Mouse (Mus musculus) heart, postnatal 0 days (tissue): ENCODE data around the gene Ppil3. TPM values are rescaled to one million over a fixed set of nuclear protein-coding genes. Genes with fewer than 3 reads are reported as not detected.
A peak's percentile ranks its signal among the peaks of the same experiment; 100 is the strongest.

Experiments
- ATAC-seq: fragments of 200-750 bp; cut with Nextera tagmentation; 2 replicates; pipeline ENCODE4 v1.8.0; 2017; ENCODE audit warnings: low read depth, moderate number of reproducible peaks, moderate library complexity; ENCODE audit not compliant: insufficient read depth
- DNase-seq: peaks from one replicate; pipeline ENCODE4 v3.0.0-alpha.2; 2016; ENCODE audit warnings: low spot score
- H3K27ac ChIP-seq: fragments of 300-500 bp; sonication (generic); 2 replicates; pipeline ENCODE4 v1.5.1; 2014; ENCODE audit warnings: low read depth, mild to moderate bottlenecking
- H3K27me3 ChIP-seq: fragments of 300-500 bp; sonication (generic); 2 replicates; pipeline ENCODE4 v1.6.1; 2014; ENCODE audit warnings: low read length, mixed read lengths; ENCODE audit not compliant: control insufficient read depth, insufficient read depth
- H3K36me3 ChIP-seq: fragments of 300-500 bp; sonication (generic); replicated peaks from 2 replicates; pipeline ENCODE4 v1.6.1; 2014; ENCODE audit warnings: low read length, mixed read lengths; ENCODE audit not compliant: control insufficient read depth, insufficient read depth
- H3K4me1 ChIP-seq: fragments of 300-500 bp; sonication (generic); 2 replicates; pipeline ENCODE4 v1.6.1; 2014; ENCODE audit warnings: antibody characterized with exemption; ENCODE audit not compliant: control insufficient read depth, insufficient read depth
- H3K4me2 ChIP-seq: fragments of 300-500 bp; sonication (generic); 2 replicates; pipeline ENCODE4 v1.6.1; 2014; ENCODE audit warnings: low read depth, mild to moderate bottlenecking, low read length, moderate library complexity
- H3K4me3 ChIP-seq: fragments of 300-500 bp; sonication (generic); 2 replicates; pipeline ENCODE4 v1.5.1; 2014; ENCODE audit warnings: low read depth, low read length
- H3K9ac ChIP-seq: fragments of 300-500 bp; sonication (generic); replicated peaks from 2 replicates; pipeline ENCODE4 v1.6.1; 2014; ENCODE audit warnings: low read depth, low read length, mixed read lengths
- H3K9me3 ChIP-seq: fragments of 300-500 bp; sonication (generic); replicated peaks from 2 replicates; pipeline ENCODE4 v1.6.1; 2016; ENCODE audit warnings: low read length; ENCODE audit not compliant: control insufficient read depth
- CTCF ChIP-seq: IDR thresholded peaks from 2 replicates; pipeline ENCODE4 v1.5.1; 2016; ENCODE audit warnings: antibody characterized with exemption, control low read depth, low read depth
- EP300 ChIP-seq: IDR thresholded peaks from 2 replicates; pipeline ENCODE4 v1.6.1; 2016; ENCODE audit warnings: antibody characterized with exemption, low read depth
- WGBS: fragments of 180-500 bp; shearing (Covaris S2); extraction: QIAGEN DNeasy Blood & Tissue Kit; methylation state at CpG from one replicate; pipeline ENCODE4 v1.1.7; 2014; 5-methylcytosine and 5-hydroxymethylcytosine counted together
- polyA plus RNA-seq: library from polyadenylated mRNA; unstranded; fragments of >200 nt; fragmentation: Nextera tagmentation; extraction: Ambion mirVana; gene quantifications from 2 replicates; pipeline ENCODE4 v1.2.1, GENCODE M21; 2015
- total RNA-seq: library from RNA; depleted of rRNA; stranded (reverse); fragments of >200 nt; gene quantifications from 2 replicates; pipeline ENCODE4 v1.2.3, GENCODE M21; 2014; ENCODE audit warnings: low replicate concordance; rRNA removed

Ppil3 gene
- 8.7 and 15.2 TPM in 2 replicates for total RNA-seq
- 27.1 and 27.9 TPM in 2 replicates for polyA plus RNA-seq

DNA sequence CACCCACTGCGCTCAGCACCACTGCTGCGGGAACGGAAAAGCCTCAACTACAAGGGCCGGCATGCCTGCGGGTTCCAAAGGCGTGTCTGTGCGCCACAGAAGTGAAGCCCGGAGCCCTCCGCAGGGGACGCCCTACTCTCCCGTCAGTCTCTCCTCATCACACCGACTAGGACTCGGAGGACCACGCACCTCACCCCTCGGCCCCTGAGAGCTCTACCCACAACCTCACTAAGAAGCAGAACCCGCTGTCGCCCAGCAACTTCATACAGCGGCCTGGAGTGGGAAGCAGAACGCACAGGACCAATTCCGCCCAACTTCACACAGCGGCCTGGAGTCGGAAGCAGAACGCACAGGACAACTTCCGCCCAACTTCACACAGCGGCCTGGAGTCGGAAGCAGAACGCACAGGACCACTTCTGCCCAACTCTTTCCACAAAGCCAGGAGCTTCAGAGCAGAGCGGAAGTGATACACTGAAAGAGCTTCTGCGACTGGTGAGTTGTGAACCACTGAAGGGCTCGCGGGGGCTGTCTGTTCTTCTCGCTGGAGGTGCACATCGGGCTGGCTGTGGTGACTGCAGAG is at the start of gene Ppil3, which contains the start of gene Nif3l1:
Gene Ppil3, minus strand, starts transcription at position 344 of the 580 bp plus-strand sequence.
Gene Nif3l1, plus strand, starts transcription at position 9 of the 580 bp plus-strand sequence.
- Histone ChIP-seq H3K27me3 (no peaks in the 10 kb centered on the region), H3K9ac (peak within 1 kb of the TSS; percentile 67), H3K4me1 (peaks cover 10% of the 10 kb centered on the region; the same call in 1 of the 2 replicates), H3K36me3 (peaks cover 24% of the 10 kb centered on the region), H3K4me2 (peak within 1 kb of the TSS; percentile 86), H3K27ac (peak within 1 kb of the TSS; percentile 84), H3K9me3 (no peaks in the 10 kb centered on the region), H3K4me3 (peak within 1 kb of the TSS; percentile 56)
- TF ChIP-seq EP300, result no peak
- peak; percentile 20 for TF ChIP-seq CTCF
- under 1% methylated on average over 33 of the region's 33 CpGs for WGBS
- ATAC-seq (peak; percentile 96), DNase-seq (peak; percentile 90)

DNA sequence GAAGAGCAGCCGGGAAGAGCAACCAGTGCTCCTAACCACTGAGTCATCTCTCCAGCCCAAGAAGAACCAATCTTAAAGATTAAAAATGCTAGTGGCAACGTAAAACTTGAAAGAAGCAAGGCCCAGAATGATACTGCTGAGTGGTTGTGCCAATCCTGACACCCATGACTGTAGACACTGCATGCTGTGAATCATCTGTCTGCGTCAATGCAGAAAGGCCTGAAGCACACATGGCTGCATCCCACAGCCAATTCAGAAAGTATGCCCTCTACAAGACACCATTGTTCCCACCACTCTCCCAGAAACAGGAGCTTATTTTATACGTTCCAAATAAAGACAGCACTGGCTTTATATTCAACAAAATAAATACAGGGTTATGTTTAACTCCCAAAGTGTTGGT is 37.4 kb upstream of the Ppil3 start:
- no peak overlapping the region for H3K27ac ChIP-seq
- no peak overlapping the region for H3K4me2 ChIP-seq
- no peak overlapping the region for H3K9ac ChIP-seq
- no peaks in the 10 kb centered on the region for H3K9me3 ChIP-seq
- no peaks in the 10 kb centered on the region for H3K4me1 ChIP-seq
- DNase-seq (no peak), ATAC-seq (no peak)
- H3K4me3 ChIP-seq, result no peak overlapping the region
- peaks cover 50% of the 10 kb centered on the region for H3K36me3 ChIP-seq
- TF ChIP-seq EP300, result no peak
- TF ChIP-seq CTCF, result no peak
- 88% methylated on average over 4 of the region's 4 CpGs for WGBS
- H3K27me3 ChIP-seq, result no peaks in the 10 kb centered on the region

DNA sequence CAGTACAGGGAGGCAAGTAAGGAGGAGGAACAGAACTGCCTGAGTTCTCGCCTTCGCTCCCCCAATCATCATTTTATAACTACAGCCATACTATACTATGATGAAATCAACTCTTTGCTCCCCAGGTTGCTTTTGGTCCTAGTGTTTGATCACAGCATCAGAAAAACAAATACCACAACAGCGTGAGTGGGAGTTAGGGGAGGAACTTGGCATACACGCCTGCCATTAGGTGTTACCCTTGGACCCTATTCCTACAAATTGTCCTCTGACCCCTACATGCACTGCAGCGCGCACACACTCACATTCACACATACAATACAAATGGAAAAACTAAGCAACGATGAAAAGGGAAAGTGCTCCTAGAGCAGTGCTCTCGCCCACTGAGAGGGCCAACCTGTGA is 30.4 kb upstream of the Ppil3 start:
- TF ChIP-seq EP300, result no peak
- TF ChIP-seq CTCF, result no peak
- Histone ChIP-seq H3K27ac (no peak overlapping the region), H3K4me2 (no peak overlapping the region), H3K36me3 (peaks cover 62% of the 10 kb centered on the region), H3K9me3 (no peaks in the 10 kb centered on the region), H3K4me1 (no peaks in the 10 kb centered on the region), H3K27me3 (no peaks in the 10 kb centered on the region), H3K4me3 (no peak overlapping the region), H3K9ac (no peak overlapping the region)
- WGBS, result 92% methylated on average over 8 of the region's 8 CpGs
- ATAC-seq, result no peak
- no peak for DNase-seq

DNA sequence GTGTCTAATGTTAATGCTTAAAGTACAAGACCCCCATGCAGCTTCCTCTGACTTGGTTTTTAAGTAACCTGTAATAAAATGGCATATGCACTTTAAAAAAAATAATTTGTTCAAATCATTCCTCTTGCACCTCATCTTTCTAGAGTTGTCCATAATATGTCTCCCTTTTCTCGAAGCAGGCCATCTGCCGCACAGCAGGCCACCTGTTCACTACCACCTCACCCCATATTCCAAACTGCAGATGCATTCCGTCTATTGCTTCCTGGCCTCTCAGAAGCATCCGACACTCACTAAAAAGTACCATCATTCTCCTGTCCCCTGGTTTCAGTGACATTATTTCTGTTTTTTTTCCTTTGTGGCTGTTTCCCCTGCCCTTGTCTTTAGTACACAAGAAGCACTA is 20.3 kb upstream of the Ppil3 start:
- 90% methylated on average over 4 of the region's 4 CpGs for WGBS
- DNase-seq (no peak), ATAC-seq (no peak)
- Histone ChIP-seq H3K36me3 (peaks cover 79% of the 10 kb centered on the region), H3K27ac (no peak overlapping the region), H3K4me2 (no peak overlapping the region), H3K9ac (no peak overlapping the region), H3K4me1 (no peaks in the 10 kb centered on the region), H3K9me3 (no peaks in the 10 kb centered on the region), H3K27me3 (no peaks in the 10 kb centered on the region), H3K4me3 (no peak overlapping the region)
- no peak for TF ChIP-seq EP300
- no peak for TF ChIP-seq CTCF

DNA sequence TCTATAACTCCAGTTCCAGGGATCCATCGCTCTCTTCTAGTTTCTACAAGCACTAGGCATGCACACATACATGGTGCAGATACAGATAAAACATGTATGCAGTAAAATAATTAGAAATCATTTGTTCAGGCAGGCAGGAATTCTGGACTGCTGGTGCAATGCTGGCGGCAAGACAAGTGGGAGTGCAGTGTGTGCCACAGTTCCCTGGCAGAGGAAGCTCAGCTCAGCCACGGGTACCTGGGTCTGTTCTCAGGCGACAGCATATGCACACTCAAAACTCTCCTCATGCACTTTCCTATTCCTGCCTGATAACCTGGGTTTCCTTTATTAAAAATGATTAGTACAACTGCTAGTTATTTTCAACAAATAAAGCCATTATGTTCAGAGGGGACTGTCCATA is 19.8 kb upstream of the Ppil3 start:
- TF ChIP-seq CTCF (no peak), EP300 (no peak)
- H3K4me3 ChIP-seq, result no peak overlapping the region
- H3K9ac ChIP-seq, result no peak overlapping the region
- WGBS, result 88% methylated on average over 4 of the region's 4 CpGs
- ATAC-seq, result no peak
- H3K9me3 ChIP-seq, result no peaks in the 10 kb centered on the region
- H3K4me1 ChIP-seq, result no peaks in the 10 kb centered on the region
- H3K4me2 ChIP-seq, result no peak overlapping the region
- H3K27ac ChIP-seq, result no peak overlapping the region
- no peak for DNase-seq
- H3K27me3 ChIP-seq, result no peaks in the 10 kb centered on the region
- peaks cover 76% of the 10 kb centered on the region for H3K36me3 ChIP-seq

DNA sequence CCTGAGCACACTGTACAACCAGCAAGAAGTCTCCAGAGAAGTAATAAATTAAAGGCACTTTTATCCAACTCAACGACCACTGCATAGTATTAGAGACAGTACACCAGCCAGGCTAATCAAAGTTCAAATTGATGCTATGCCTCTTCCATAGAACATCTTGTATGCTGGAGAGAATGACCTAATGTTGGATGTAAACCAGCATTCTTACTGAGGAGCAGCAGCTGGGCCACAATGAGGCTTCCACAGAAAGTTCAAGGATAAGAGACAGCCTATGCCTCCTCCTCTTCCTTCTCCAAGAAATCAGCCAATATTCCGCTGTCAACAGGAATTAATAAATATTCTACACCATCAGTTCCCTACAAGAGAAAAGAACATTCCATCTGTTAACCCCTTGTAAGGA is 18.6 kb upstream of the Ppil3 start:
- Histone ChIP-seq H3K9me3 (no peaks in the 10 kb centered on the region), H3K36me3 (peaks cover 71% of the 10 kb centered on the region), H3K4me3 (no peak overlapping the region), H3K9ac (no peak overlapping the region), H3K4me1 (no peaks in the 10 kb centered on the region), H3K4me2 (no peak overlapping the region), H3K27ac (no peak overlapping the region), H3K27me3 (no peaks in the 10 kb centered on the region)
- TF ChIP-seq CTCF (no peak), EP300 (no peak)
- 81% methylated on average over 2 of the region's 2 CpGs for WGBS
- ATAC-seq (no peak), DNase-seq (peak; percentile 15)
